Mouse (Mus musculus) stomach, embryonic 15.5 days (tissue): Measurements from ENCODE around the gene Adap2. TPM values are rescaled to one million over a fixed set of nuclear protein-coding genes. Genes with fewer than 3 reads are reported as not detected.
A peak's percentile ranks its signal among the peaks of the same experiment; 100 is the strongest.
"Not testable (repeated sequence)": the region's sequence is repeated elsewhere in the genome, so short reads cannot be mapped to it uniquely, and the experiment has no call there.

Source experiments
- ATAC-seq: fragments of 200-750 bp; cut with Nextera tagmentation; 2 replicates; pipeline ENCODE4 v1.8.0; 2017; ENCODE audit warnings: low read depth, moderate number of reproducible peaks, moderate TSS enrichment; ENCODE audit not compliant: insufficient read depth, low FRiP score
- H3K27ac ChIP-seq: fragments of 300-500 bp; sonication (generic); 2 replicates; pipeline ENCODE4 v1.5.1; 2015; ENCODE audit warnings: mild to moderate bottlenecking, inconsistent platforms
- H3K27me3 ChIP-seq: fragments of 300-500 bp; sonication (generic); replicated peaks from 2 replicates; pipeline ENCODE4 v1.6.1; 2015; ENCODE audit warnings: inconsistent platforms
- H3K36me3 ChIP-seq: fragments of 300-500 bp; sonication (generic); 2 replicates; pipeline ENCODE4 v1.6.1; 2015; ENCODE audit warnings: inconsistent platforms
- H3K4me1 ChIP-seq: fragments of 300-500 bp; sonication (generic); 2 replicates; pipeline ENCODE4 v1.6.1; 2015; ENCODE audit warnings: inconsistent platforms
- H3K4me2 ChIP-seq: fragments of 300-500 bp; sonication (generic); 2 replicates; pipeline ENCODE4 v1.6.1; 2015; ENCODE audit warnings: mild to moderate bottlenecking, inconsistent platforms
- H3K4me3 ChIP-seq: fragments of 300-500 bp; sonication (generic); replicated peaks from 2 replicates; pipeline ENCODE4 v1.5.1; 2015; ENCODE audit warnings: inconsistent platforms
- H3K9ac ChIP-seq: fragments of 300-500 bp; sonication (generic); 2 replicates; pipeline ENCODE4 v1.6.1; 2015; ENCODE audit warnings: inconsistent platforms
- H3K9me3 ChIP-seq: fragments of 300-500 bp; sonication (generic); 2 replicates; pipeline ENCODE4 v1.6.1; 2016; ENCODE audit warnings: inconsistent platforms
- WGBS: fragments of 180-500 bp; shearing (Covaris S2); methylation state at CpG from one replicate; pipeline ENCODE4 v1.1.7; 2015; 5-methylcytosine and 5-hydroxymethylcytosine counted together
- polyA plus RNA-seq: library from polyadenylated mRNA; unstranded; fragments of >200 nt; fragmentation: Nextera tagmentation; extraction: Ambion mirVana; gene quantifications from 2 replicates; pipeline ENCODE4 v1.2.1, GENCODE M21; 2015

The Adap2 gene
- polyA plus RNA-seq, 1 experiment from 2014 or later, result 4.2 TPM

- H3K27me3 ChIP-seq, result no peaks in the 10 kb centered on the region
- peaks cover 5% of the 10 kb centered on the region for H3K4me1 ChIP-seq
- ATAC-seq, result no peak
- no peak overlapping the region for H3K4me2 ChIP-seq
- no peak overlapping the region for H3K27ac ChIP-seq
- H3K9ac ChIP-seq, result no peak overlapping the region
- H3K36me3 ChIP-seq, result no peaks in the 10 kb centered on the region
- no peak overlapping the region for H3K4me3 ChIP-seq
- WGBS, result 67% methylated on average over 6 of the region's 6 CpGs
- H3K9me3 ChIP-seq, result no peaks in the 10 kb centered on the region
Measured at GRCm38 (mm10) chr11:80147748-80148147, 6.2 kb upstream of the Adap2 start.

GRCm38 (mm10) chr11:80148313-80148712 lies 5.6 kb upstream of the Adap2 start:
- ATAC-seq, result peak; percentile 19; the same call in 1 of the 2 replicates
- Histone ChIP-seq H3K27me3 (no peaks in the 10 kb centered on the region), H3K27ac (no peak overlapping the region), H3K9me3 (no peaks in the 10 kb centered on the region), H3K4me1 (no peaks in the 10 kb centered on the region), H3K4me2 (no peak overlapping the region), H3K36me3 (no peaks in the 10 kb centered on the region), H3K4me3 (no peak overlapping the region), H3K9ac (no peak overlapping the region)
- WGBS, result 22% methylated on average over 1 of the region's 1 CpGs

- 77% methylated on average over 2 of the region's 4 CpGs for WGBS
- not testable (repeated sequence) for H3K4me3 ChIP-seq, H3K36me3 ChIP-seq, H3K9ac ChIP-seq, H3K4me1 ChIP-seq, H3K4me2 ChIP-seq, H3K27me3 ChIP-seq, ATAC-seq, H3K9me3 ChIP-seq, H3K27ac ChIP-seq
Measured at GRCm38 (mm10) chr11:80148974-80149373, 4.9 kb upstream of the Adap2 start.

- Histone ChIP-seq H3K4me1 (peaks cover 6% of the 10 kb centered on the region; the same call in 1 of the 2 replicates), H3K36me3 (no peaks in the 10 kb centered on the region), H3K4me3 (no peak overlapping the region), H3K9me3 (no peaks in the 10 kb centered on the region), H3K27me3 (peaks cover 6% of the 10 kb centered on the region), H3K27ac (no peak overlapping the region), H3K9ac (no peak overlapping the region), H3K4me2 (no peak overlapping the region)
- 87% methylated on average over 8 of the region's 8 CpGs for WGBS
- ATAC-seq, result no peak
Measured at GRCm38 (mm10) chr11:80149412-80150023, 4.4 kb upstream of the Adap2 start.

GRCm38 (mm10) chr11:80150566-80150965 lies 3.3 kb upstream of the Adap2 start:
- H3K4me3 ChIP-seq, result no peak overlapping the region
- H3K4me2 ChIP-seq, result no peak overlapping the region
- H3K4me1 ChIP-seq, result peaks cover 8% of the 10 kb centered on the region; the same call in 1 of the 2 replicates
- peaks cover 14% of the 10 kb centered on the region for H3K27me3 ChIP-seq
- no peak overlapping the region for H3K9ac ChIP-seq
- H3K27ac ChIP-seq, result no peak overlapping the region
- no peaks in the 10 kb centered on the region for H3K9me3 ChIP-seq
- H3K36me3 ChIP-seq, result no peaks in the 10 kb centered on the region
- WGBS, result 64% methylated on average over 5 of the region's 5 CpGs
- ATAC-seq, result no peak

GRCm38 (mm10) chr11:80151541-80151940 lies 2.4 kb upstream of the Adap2 start:
- H3K9me3 ChIP-seq, result no peaks in the 10 kb centered on the region
- H3K27me3 ChIP-seq, result peaks cover 15% of the 10 kb centered on the region
- WGBS, result 65% methylated on average over 2 of the region's 2 CpGs
- H3K27ac ChIP-seq, result no peak overlapping the region
- no peak overlapping the region for H3K9ac ChIP-seq
- H3K4me3 ChIP-seq, result no peak overlapping the region
- no peak for ATAC-seq
- peaks cover 8% of the 10 kb centered on the region; the same call in 1 of the 2 replicates for H3K4me1 ChIP-seq
- H3K4me2 ChIP-seq, result no peak overlapping the region
- H3K36me3 ChIP-seq, result no peaks in the 10 kb centered on the region

GRCm38 (mm10) chr11:80152376-80152775 lies 1.5 kb upstream of the Adap2 start:
- no peak overlapping the region for H3K9ac ChIP-seq
- H3K4me2 ChIP-seq, result no peak overlapping the region
- H3K36me3 ChIP-seq, result no peaks in the 10 kb centered on the region
- H3K9me3 ChIP-seq, result no peaks in the 10 kb centered on the region
- H3K4me3 ChIP-seq, result no peak overlapping the region
- peaks cover 15% of the 10 kb centered on the region for H3K27me3 ChIP-seq
- ATAC-seq, result no peak
- H3K4me1 ChIP-seq, result peaks cover 8% of the 10 kb centered on the region; the same call in 1 of the 2 replicates
- H3K27ac ChIP-seq, result no peak overlapping the region
- 61% methylated on average over 8 of the region's 8 CpGs for WGBS

- H3K27me3 ChIP-seq, result peaks cover 15% of the 10 kb centered on the region
- H3K4me2 ChIP-seq, result peak overlapping the region; percentile 89
- H3K36me3 ChIP-seq, result no peaks in the 10 kb centered on the region
- H3K27ac ChIP-seq, result no peak overlapping the region
- 25% methylated on average over 25 of the region's 25 CpGs for WGBS
- no peaks in the 10 kb centered on the region for H3K9me3 ChIP-seq
- H3K4me3 ChIP-seq, result peak overlapping the region; percentile 58
- 0 out of 2 replicates have a peak, but pooled peaks have one; percentile 14 for ATAC-seq
- H3K9ac ChIP-seq, result no peak overlapping the region
- H3K4me1 ChIP-seq, result peaks cover 8% of the 10 kb centered on the region; the same call in 1 of the 2 replicates
Measured at GRCm38 (mm10) chr11:80154501-80154900, 596 bp downstream of the Adap2 start.

GRCm38 (mm10) chr11:80155541-80155940 lies 1.6 kb downstream of the Adap2 start:
- peaks cover 8% of the 10 kb centered on the region; the same call in 1 of the 2 replicates for H3K4me1 ChIP-seq
- H3K27me3 ChIP-seq, result peaks cover 15% of the 10 kb centered on the region
- no peak overlapping the region for H3K4me3 ChIP-seq
- H3K27ac ChIP-seq, result no peak overlapping the region
- no peaks in the 10 kb centered on the region for H3K9me3 ChIP-seq
- no peak overlapping the region for H3K4me2 ChIP-seq
- no peak for ATAC-seq
- H3K9ac ChIP-seq, result no peak overlapping the region
- no peaks in the 10 kb centered on the region for H3K36me3 ChIP-seq
- WGBS, result 82% methylated on average over 8 of the region's 8 CpGs

- WGBS, result 83% methylated on average over 4 of the region's 4 CpGs
- H3K36me3 ChIP-seq, result no peaks in the 10 kb centered on the region
- peaks cover 15% of the 10 kb centered on the region for H3K27me3 ChIP-seq
- H3K27ac ChIP-seq, result no peak overlapping the region
- no peak overlapping the region for H3K4me2 ChIP-seq
- H3K9ac ChIP-seq, result no peak overlapping the region
- ATAC-seq, result no peak
- no peak overlapping the region for H3K4me3 ChIP-seq
- H3K4me1 ChIP-seq, result peaks cover 8% of the 10 kb centered on the region; the same call in 1 of the 2 replicates
- H3K9me3 ChIP-seq, result no peaks in the 10 kb centered on the region
Measured at GRCm38 (mm10) chr11:80155961-80156360, 2.1 kb downstream of the Adap2 start.

- WGBS, result 81% methylated on average over 4 of the region's 4 CpGs
- H3K9me3 ChIP-seq, result no peaks in the 10 kb centered on the region
- no peak overlapping the region for H3K27ac ChIP-seq
Measured at GRCm38 (mm10) chr11:80156841-80157240, 2.9 kb downstream of the Adap2 start.

GRCm38 (mm10) chr11:80159018-80159417 lies 5.1 kb downstream of the Adap2 start:
- ATAC-seq, result peak; percentile 65; the same call in 1 of the 2 replicates

More at GRCm38 (mm10) chr11:80156841-80157240, 2.9 kb downstream of the Adap2 start:
- Histone ChIP-seq H3K4me2 (no peak overlapping the region), H3K27me3 (peaks cover 15% of the 10 kb centered on the region), H3K4me3 (no peak overlapping the region), H3K9ac (no peak overlapping the region), H3K4me1 (peaks cover 8% of the 10 kb centered on the region; the same call in 1 of the 2 replicates), H3K36me3 (no peaks in the 10 kb centered on the region)
- no peak for ATAC-seq

More at GRCm38 (mm10) chr11:80159018-80159417, 5.1 kb downstream of the Adap2 start:
- no peak overlapping the region for H3K9ac ChIP-seq
- WGBS, result 69% methylated on average over 7 of the region's 7 CpGs
- H3K9me3 ChIP-seq, result no peaks in the 10 kb centered on the region
- no peak overlapping the region for H3K27ac ChIP-seq
- no peak overlapping the region for H3K4me3 ChIP-seq
- H3K27me3 ChIP-seq, result peaks cover 14% of the 10 kb centered on the region
- H3K4me1 ChIP-seq, result peaks cover 7% of the 10 kb centered on the region; the same call in 1 of the 2 replicates
- no peak overlapping the region for H3K4me2 ChIP-seq
- no peaks in the 10 kb centered on the region for H3K36me3 ChIP-seq
